Mouse (Mus musculus) liver, embryonic 14.5 days (tissue): ENCODE data around the gene Hdac1. TPM values are rescaled to one million over a fixed set of nuclear protein-coding genes. Genes with fewer than 3 reads are reported as not detected.

ENCODE experiments used
- ATAC-seq: fragments of 200-750 bp; cut with Nextera tagmentation; 2 replicates; pipeline ENCODE4 v1.8.0; 2017; ENCODE audit warnings: moderate number of reproducible peaks, mild to moderate bottlenecking, moderate library complexity; ENCODE audit not compliant: insufficient read depth
- DNase-seq, 3 experiments: peaks; one replicate each; pipeline ENCODE4 v3.0.0-alpha.2; 2012 to 2013; ENCODE audit warnings: low read depth in 3 of 3, low spot score in 3 of 3
- H3K27ac ChIP-seq: fragments of 300-500 bp; sonication (generic); 2 replicates; pipeline ENCODE4 v1.5.1; 2014; ENCODE audit warnings: moderate library complexity, mild to moderate bottlenecking, control low read depth, inconsistent platforms
- H3K27me3 ChIP-seq: fragments of 300-500 bp; sonication (generic); 2 replicates; pipeline ENCODE4 v1.6.1; 2014; ENCODE audit warnings: mild to moderate bottlenecking, low read length, moderate library complexity; ENCODE audit not compliant: control insufficient read depth, insufficient read depth
- H3K36me3 ChIP-seq: fragments of 300-500 bp; sonication (generic); replicated peaks from 2 replicates; pipeline ENCODE4 v1.6.1; 2014; ENCODE audit warnings: low read depth; ENCODE audit not compliant: control insufficient read depth, insufficient read depth
- H3K4me1 ChIP-seq, 2 experiments: fragments of 200-500 bp in 1 of 2; fragments of 300-500 bp in 1 of 2; sonication (generic) in 1 of 2; replicated peaks; 2 replicates each; pipeline ENCODE4 v1.6.1; 2012 to 2014; ENCODE audit warnings: antibody characterized with exemption in 1 of 2, inconsistent platforms in 1 of 2, low read length in 1 of 2; ENCODE audit not compliant: control insufficient read depth in 2 of 2, insufficient read depth in 2 of 2
- H3K4me2 ChIP-seq: fragments of 300-500 bp; sonication (generic); 2 replicates; pipeline ENCODE4 v1.6.1; 2014; ENCODE audit warnings: low read depth, mild to moderate bottlenecking, control low read depth, moderate library complexity
- H3K4me3 ChIP-seq, 2 experiments: fragments of 200-500 bp in 1 of 2; fragments of 300-500 bp in 1 of 2; sonication (generic) in 1 of 2; 2 replicates each; pipeline ENCODE4 v1.5.1; 2012 to 2014; ENCODE audit warnings: low read depth in 2 of 2, low read length in 2 of 2, mild to moderate bottlenecking in 2 of 2, control low read depth in 1 of 2, inconsistent platforms in 1 of 2, moderate library complexity in 1 of 2; ENCODE audit not compliant: insufficient read depth in 1 of 2
- H3K9ac ChIP-seq: fragments of 300-500 bp; sonication (generic); replicated peaks from 2 replicates; pipeline ENCODE4 v1.6.1; 2014; ENCODE audit warnings: mild to moderate bottlenecking, control low read depth, moderate library complexity
- H3K9me3 ChIP-seq: fragments of 300-500 bp; sonication (generic); 2 replicates; pipeline ENCODE4 v1.6.1; 2016; ENCODE audit warnings: low read length, mixed read lengths; ENCODE audit not compliant: control insufficient read depth
- CTCF ChIP-seq: IDR thresholded peaks from 2 replicates; pipeline ENCODE4 v1.5.1; 2016; ENCODE audit warnings: antibody characterized with exemption, low read depth, control low read depth
- EP300 ChIP-seq: IDR thresholded peaks from 2 replicates; pipeline ENCODE4 v1.6.1; 2016; ENCODE audit warnings: antibody characterized with exemption, low read depth
- WGBS: fragments of 180-500 bp; shearing (Covaris S2); extraction: QIAGEN DNeasy Blood & Tissue Kit; methylation state at CpG from one replicate; pipeline ENCODE4 v1.1.7; 2014; ENCODE audit not compliant: insufficient replicate concordance; 5-methylcytosine and 5-hydroxymethylcytosine counted together
- polyA plus RNA-seq, 2 experiments: library from polyadenylated mRNA; depleted of rRNA in 1 of 2; stranded (reverse) in 1 of 2; unstranded in 1 of 2; fragments of >200 nt; fragmentation: Nextera tagmentation in 1 of 2; extraction: Ambion mirVana in 1 of 2; gene quantifications; 2 replicates each; pipeline versions ENCODE4 v1.2.1 to v1.2.3; 2012 to 2014

Gene Hdac1
- polyA plus RNA-seq, 2 experiments = 76.5 to 107 TPM

DNA sequence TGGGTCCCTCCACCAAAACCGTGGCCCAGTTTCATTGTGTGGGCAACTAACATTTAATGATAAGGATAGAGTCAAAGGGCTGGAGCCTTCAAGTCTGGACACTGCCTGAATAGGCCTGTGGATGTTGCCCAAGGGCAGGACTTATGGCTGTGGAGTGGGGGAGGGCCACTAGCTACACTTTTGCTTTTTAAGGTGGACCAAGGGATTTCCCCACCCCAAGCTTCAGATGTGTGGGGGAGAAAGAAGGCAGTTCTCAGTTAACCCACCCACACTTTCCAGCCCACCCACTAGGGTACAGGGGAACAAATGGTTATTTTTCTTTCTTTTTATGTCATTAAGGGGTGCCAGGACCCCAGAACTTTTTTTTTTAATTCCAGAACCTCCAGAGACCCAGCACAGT, 41.9 kb upstream of the Hdac1 start:
- Histone ChIP-seq H3K4me2 (peak overlapping the region; percentile 79), H3K27ac (peak overlapping the region; percentile 73), H3K4me3 (peak overlapping the region in 1 of 2 experiments; percentile 57; a peak in 3 of 4 replicates), H3K4me1 (peaks cover 14 to 32% of the 10 kb centered on the region in 2 experiments), H3K36me3 (no peaks in the 10 kb centered on the region), H3K27me3 (no peaks in the 10 kb centered on the region), H3K9ac (peak overlapping the region; percentile 69), H3K9me3 (no peaks in the 10 kb centered on the region)
- WGBS = 60% methylated on average over 1 of the region's 1 CpGs
- DNase-seq (no peak), ATAC-seq (no peak)
- TF ChIP-seq CTCF = no peak
- no peak for TF ChIP-seq EP300

DNA sequence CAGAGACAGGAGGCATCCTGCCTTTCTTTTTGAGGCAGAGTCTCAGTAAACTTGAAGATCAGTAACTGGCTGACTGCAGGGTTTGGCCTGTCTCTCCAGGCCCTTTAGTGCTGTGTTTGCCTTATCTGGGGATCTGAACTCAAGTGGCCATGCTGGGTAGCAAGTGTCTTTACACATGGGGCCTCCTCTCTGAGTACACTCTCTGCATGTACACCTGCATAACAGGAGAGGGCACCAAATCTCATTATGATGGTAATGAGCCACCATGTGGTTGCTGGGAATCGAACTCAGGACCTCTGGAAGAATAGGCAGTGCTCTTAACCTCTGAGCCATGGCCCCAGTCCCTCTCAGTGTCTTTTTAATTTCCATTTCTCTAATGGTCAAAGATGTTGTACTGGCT, 39.7 kb upstream of the Hdac1 start:
- no peak overlapping the region for H3K4me3 ChIP-seq
- TF ChIP-seq EP300 (no peak), CTCF (peak; percentile 29; the same call in 1 of the 2 replicates)
- no peak overlapping the region for H3K27ac ChIP-seq
- peaks cover 5 to 15% of the 10 kb centered on the region in 2 experiments; a peak in 3 of 4 replicates for H3K4me1 ChIP-seq
- no peak overlapping the region for H3K4me2 ChIP-seq
- no peak for DNase-seq
- no peaks in the 10 kb centered on the region for H3K9me3 ChIP-seq
- H3K27me3 ChIP-seq = no peaks in the 10 kb centered on the region
- 63% methylated on average over 1 of the region's 1 CpGs for WGBS
- no peaks in the 10 kb centered on the region for H3K36me3 ChIP-seq
- no peak for ATAC-seq
- no peak overlapping the region for H3K9ac ChIP-seq

DNA sequence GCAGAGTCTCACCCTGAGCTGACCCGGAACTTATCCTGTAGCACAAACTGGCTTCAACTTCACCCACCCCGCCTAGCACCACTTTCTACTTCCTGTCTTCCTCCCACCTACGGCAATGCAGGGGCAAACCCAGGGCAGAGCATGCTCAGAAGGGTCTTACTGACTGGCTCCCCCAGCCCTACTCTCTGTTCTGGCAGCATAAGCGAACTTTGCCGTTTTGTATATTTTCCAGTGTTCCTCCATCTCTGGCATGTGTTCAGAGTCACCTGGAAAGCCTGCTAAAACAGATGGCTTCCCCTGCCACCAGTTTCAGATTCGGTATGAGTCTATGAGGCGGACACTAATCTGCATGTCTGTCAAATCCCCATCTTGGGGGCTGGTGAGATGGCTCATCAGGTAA, 37.8 kb upstream of the Hdac1 start:
- TF ChIP-seq CTCF (no peak), EP300 (no peak)
- H3K4me2 ChIP-seq = no peak overlapping the region
- DNase-seq = no peak
- H3K27me3 ChIP-seq = no peaks in the 10 kb centered on the region
- H3K27ac ChIP-seq = no peak overlapping the region
- H3K9ac ChIP-seq = no peak overlapping the region
- no peak for ATAC-seq
- WGBS = 54% methylated on average over 7 of the region's 7 CpGs
- H3K9me3 ChIP-seq = no peaks in the 10 kb centered on the region
- no peak overlapping the region for H3K4me3 ChIP-seq
- no peaks in the 10 kb centered on the region for H3K36me3 ChIP-seq
- H3K4me1 ChIP-seq = peaks cover 0 to 9% of the 10 kb centered on the region in 2 experiments; a peak in 3 of 4 replicates

DNA sequence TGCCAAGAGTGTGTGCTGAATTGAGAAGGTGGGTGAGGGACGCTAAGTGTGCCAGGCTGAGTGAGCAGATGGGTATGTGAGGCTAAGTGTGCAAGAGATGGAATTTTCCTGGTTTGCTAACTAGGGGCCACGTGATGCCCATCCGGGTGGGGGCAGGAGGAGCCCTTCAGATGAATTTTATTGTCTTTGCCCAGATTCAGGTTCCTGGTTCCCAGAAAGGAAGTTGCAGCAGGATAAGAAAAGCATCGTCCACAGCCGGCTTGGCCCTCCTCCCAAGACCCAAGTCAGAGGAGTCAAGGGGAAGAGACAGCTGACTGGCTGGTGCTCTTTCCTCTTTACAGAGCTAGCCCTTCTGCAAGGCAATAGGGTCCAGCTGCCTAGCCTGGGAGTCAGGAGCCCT, 36.0 kb upstream of the Hdac1 start, which contains the start of gene Fam167b:
Gene Fam167b (minus strand): TSS at position 84 of the 400 bp plus-strand sequence.
- WGBS = 49% methylated on average over 5 of the region's 5 CpGs
- ATAC-seq (0 out of 2 replicates have a peak, but pooled peaks have one; percentile 27), DNase-seq (no peak)
- Histone ChIP-seq H3K36me3 (no peaks in the 10 kb centered on the region), H3K27ac (no peak within 1 kb of the TSS), H3K4me3 (peak within 1 kb of the TSS in 1 of 2 experiments; percentile 5; a peak in 1 of 4 replicates), H3K9ac (no peak within 1 kb of the TSS), H3K4me1 (peaks cover 0 to 4% of the 10 kb centered on the region in 2 experiments; a peak in 2 of 4 replicates), H3K4me2 (no peak within 1 kb of the TSS), H3K27me3 (no peaks in the 10 kb centered on the region), H3K9me3 (no peaks in the 10 kb centered on the region)
- TF ChIP-seq CTCF = no peak
- TF ChIP-seq EP300 = no peak

DNA sequence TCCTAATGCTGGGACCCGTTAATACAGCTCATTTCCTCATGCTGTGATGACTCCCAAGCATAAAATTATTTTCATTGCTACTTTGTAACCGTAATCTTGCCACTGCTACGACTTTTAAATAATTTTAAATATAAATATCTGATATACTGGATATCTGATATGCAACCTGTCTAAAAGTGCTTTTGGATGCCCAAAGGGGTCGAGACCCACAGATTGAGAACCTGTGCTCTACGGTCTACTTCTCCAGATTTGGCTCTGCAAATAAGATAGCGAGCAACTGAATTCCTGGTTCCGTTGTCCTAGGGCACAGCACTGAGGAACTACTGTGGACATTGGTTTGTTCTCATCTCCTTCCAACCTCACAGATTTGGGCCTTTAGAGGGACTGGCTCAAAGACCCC, 35.2 kb upstream of the Hdac1 start:
- H3K4me1 ChIP-seq = peaks cover 0 to 4% of the 10 kb centered on the region in 2 experiments; a peak in 2 of 4 replicates
- DNase-seq (no peak), ATAC-seq (no peak)
- TF ChIP-seq EP300 = no peak
- no peak for TF ChIP-seq CTCF
- no peak overlapping the region for H3K4me3 ChIP-seq
- no peaks in the 10 kb centered on the region for H3K27me3 ChIP-seq
- H3K9ac ChIP-seq = no peak overlapping the region
- WGBS = 69% methylated on average over 7 of the region's 7 CpGs
- no peaks in the 10 kb centered on the region for H3K9me3 ChIP-seq
- H3K4me2 ChIP-seq = no peak overlapping the region
- no peaks in the 10 kb centered on the region for H3K36me3 ChIP-seq
- H3K27ac ChIP-seq = no peak overlapping the region
